Mouse (Mus musculus) hindbrain, embryonic 10.5 days (tissue): ENCODE measurements around the gene Swap70. TPM values are rescaled to one million over a fixed set of nuclear protein-coding genes. Genes with fewer than 3 reads are reported as not detected.

Source experiments
- DNase-seq: peaks from one replicate; pipeline ENCODE4 v3.0.0-alpha.2; 2017; ENCODE audit warnings: low spot score
- H3K27ac ChIP-seq: fragments of 300-500 bp; sonication (generic); 2 replicates; pipeline ENCODE4 v1.5.1; 2016; ENCODE audit warnings: mild to moderate bottlenecking, moderate library complexity
- H3K27me3 ChIP-seq: fragments of 300-500 bp; sonication (generic); 2 replicates; pipeline ENCODE4 v1.6.1; 2016; ENCODE audit warnings: mild to moderate bottlenecking; ENCODE audit not compliant: poor library complexity, insufficient read depth, severe bottlenecking
- H3K36me3 ChIP-seq: fragments of 300-500 bp; sonication (generic); 2 replicates; pipeline ENCODE4 v1.6.1; 2016; ENCODE audit warnings: mild to moderate bottlenecking, moderate library complexity
- H3K4me1 ChIP-seq: fragments of 300-500 bp; sonication (generic); replicated peaks from 2 replicates; pipeline ENCODE4 v1.6.1; 2016; ENCODE audit warnings: mild to moderate bottlenecking
- H3K4me3 ChIP-seq: fragments of 300-500 bp; sonication (generic); 2 replicates; pipeline ENCODE4 v1.5.1; 2016; ENCODE audit warnings: mild to moderate bottlenecking, moderate library complexity
- H3K9me3 ChIP-seq: fragments of 300-500 bp; sonication (generic); 2 replicates; pipeline ENCODE4 v1.6.1; 2016; ENCODE audit warnings: mild to moderate bottlenecking, moderate library complexity
- WGBS: fragments of 180-500 bp; shearing (Covaris S2); methylation state at CpG from one replicate; pipeline ENCODE4 v1.1.7; 2016; 5-methylcytosine and 5-hydroxymethylcytosine counted together
- polyA plus RNA-seq: library from polyadenylated mRNA; unstranded; fragments of >200 nt; fragmentation: Nextera tagmentation; extraction: Ambion mirVana; gene quantifications from 2 replicates; pipeline ENCODE4 v1.2.1, GENCODE M21; 2016

Gene Swap70
- polyA plus RNA-seq: 18.1 and 26.6 TPM in 2 replicates

GRCm38 (mm10) chr7:110221586-110222481 lies at the start of gene Swap70:
Gene Swap70 (plus strand): TSS chr7:110221711.
- Histone ChIP-seq H3K27me3 (no peaks in the 10 kb centered on the region), H3K4me3 (peak within 1 kb of the TSS; percentile 87), H3K27ac (peak within 1 kb of the TSS; percentile 95), H3K9me3 (no peaks in the 10 kb centered on the region), H3K4me1 (peaks cover 14% of the 10 kb centered on the region), H3K36me3 (peaks cover 15% of the 10 kb centered on the region)
- peak; percentile 94 for DNase-seq
- under 1% methylated on average over 73 of the region's 73 CpGs for whole genome bisulfite sequencing

GRCm38 (mm10) chr7:110179208-110179607 lies 42.3 kb upstream of the Swap70 start:
- Histone ChIP-seq H3K36me3 (no peaks in the 10 kb centered on the region), H3K27me3 (no peaks in the 10 kb centered on the region), H3K4me1 (no peaks in the 10 kb centered on the region), H3K27ac (no peak overlapping the region), H3K4me3 (no peak overlapping the region), H3K9me3 (no peaks in the 10 kb centered on the region)
- 90% methylated on average over 7 of the region's 7 CpGs for WGBS
- DNase-seq: no peak

GRCm38 (mm10) chr7:110180613-110181012 lies 40.9 kb upstream of the Swap70 start:
- Histone ChIP-seq H3K9me3 (no peaks in the 10 kb centered on the region), H3K27ac (no peak overlapping the region), H3K4me3 (no peak overlapping the region), H3K36me3 (no peaks in the 10 kb centered on the region), H3K4me1 (no peaks in the 10 kb centered on the region), H3K27me3 (no peaks in the 10 kb centered on the region)
- no peak for DNase-seq

DNA sequence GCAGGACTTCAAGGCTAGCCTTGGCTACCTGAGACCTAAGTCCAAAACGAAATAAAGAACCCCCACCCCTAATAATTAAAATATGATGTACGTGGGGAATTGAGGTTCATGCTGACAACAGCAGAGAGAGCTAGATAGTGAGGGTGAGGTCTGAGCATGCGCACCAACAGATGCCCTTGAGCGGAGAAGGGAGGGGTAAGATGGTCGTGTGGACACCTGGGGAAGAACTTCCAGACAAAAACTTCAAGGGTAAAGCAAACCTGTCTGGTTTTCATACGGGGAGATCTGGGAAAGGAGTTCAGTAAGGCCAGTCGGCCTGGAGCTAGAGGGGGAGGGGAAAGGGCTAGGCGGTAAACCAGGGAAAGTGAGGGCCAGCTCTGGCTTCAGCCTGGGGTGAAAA lies 40.1 kb upstream of the Swap70 start:
- no peaks in the 10 kb centered on the region for H3K27me3 ChIP-seq
- H3K4me3 ChIP-seq: no peak overlapping the region
- H3K9me3 ChIP-seq: no peaks in the 10 kb centered on the region
- no peak for DNase-seq
- H3K27ac ChIP-seq: no peak overlapping the region
- 66% methylated on average over 8 of the region's 8 CpGs for WGBS
- no peaks in the 10 kb centered on the region for H3K36me3 ChIP-seq
- no peaks in the 10 kb centered on the region for H3K4me1 ChIP-seq

DNA sequence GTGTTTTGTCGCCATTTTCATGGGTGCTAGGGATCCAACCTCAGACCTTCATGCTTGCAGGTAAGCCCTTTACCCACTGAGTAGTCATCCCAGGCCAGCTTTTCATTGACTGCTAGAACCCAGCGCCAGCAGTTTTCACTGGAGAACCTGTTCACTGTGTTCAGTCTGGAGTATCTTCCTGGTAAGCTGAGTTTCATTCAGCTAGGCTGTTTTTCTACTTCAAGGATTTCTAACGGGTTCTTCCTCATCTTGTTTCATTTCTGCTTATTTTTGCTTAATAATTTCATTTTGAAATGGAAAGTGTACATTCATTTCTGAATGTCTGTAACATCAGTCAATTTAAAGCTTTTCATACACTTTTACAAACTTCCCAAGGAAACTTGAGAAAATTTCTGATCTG lies 36.9 kb upstream of the Swap70 start:
- Histone ChIP-seq H3K27ac (no peak overlapping the region), H3K36me3 (no peaks in the 10 kb centered on the region), H3K4me1 (no peaks in the 10 kb centered on the region), H3K27me3 (no peaks in the 10 kb centered on the region), H3K4me3 (no peak overlapping the region), H3K9me3 (no peaks in the 10 kb centered on the region)
- WGBS: 86% methylated on average over 3 of the region's 3 CpGs
- DNase-seq: no peak

DNA sequence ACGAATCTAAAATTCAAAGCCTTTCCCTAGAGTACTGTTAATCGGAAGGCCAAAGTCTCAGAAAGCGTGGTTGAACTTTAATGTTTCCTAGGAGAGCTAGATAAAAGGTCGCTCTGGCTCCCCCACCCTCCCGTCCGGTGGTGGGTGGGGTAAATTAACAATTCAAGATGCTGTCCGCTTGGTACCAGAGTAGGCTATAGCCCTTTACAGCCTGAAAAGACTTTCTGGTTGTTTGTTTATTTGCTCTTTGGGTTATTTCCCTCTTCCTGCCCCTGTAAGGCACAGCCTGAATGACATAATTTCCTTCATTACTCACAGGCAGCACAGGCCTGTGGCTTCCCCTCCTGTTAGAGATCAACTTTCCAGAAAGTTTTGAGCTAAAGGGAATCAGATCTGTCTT lies 31.6 kb upstream of the Swap70 start:
- DNase-seq: no peak
- Histone ChIP-seq H3K27me3 (no peaks in the 10 kb centered on the region), H3K9me3 (no peaks in the 10 kb centered on the region)

DNA sequence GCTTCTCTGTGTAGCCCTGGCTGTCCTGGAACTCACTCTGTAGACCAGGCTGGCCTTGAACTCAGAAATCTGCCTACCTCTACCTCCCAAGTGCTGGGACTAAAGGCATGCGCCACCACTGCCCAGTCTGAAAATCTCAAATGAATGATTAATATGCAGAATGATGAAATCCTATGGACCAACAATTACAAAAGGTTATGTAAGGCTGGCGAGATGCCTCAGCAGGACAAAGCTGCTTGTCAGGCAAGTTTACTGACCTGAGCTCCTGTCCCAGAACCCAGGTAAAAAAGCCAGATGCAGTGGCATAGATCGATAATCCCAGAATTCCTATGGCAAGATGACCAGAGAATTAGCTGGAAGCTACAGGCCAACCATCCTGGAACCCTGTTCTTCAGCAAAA lies 28.3 kb upstream of the Swap70 start:
- DNase-seq: no peak
- Histone ChIP-seq H3K4me1 (no peaks in the 10 kb centered on the region; the same call in 1 of the 2 replicates), H3K27ac (no peak overlapping the region), H3K27me3 (no peaks in the 10 kb centered on the region), H3K9me3 (no peaks in the 10 kb centered on the region), H3K4me3 (no peak overlapping the region), H3K36me3 (no peaks in the 10 kb centered on the region)
- 91% methylated on average over 3 of the region's 3 CpGs for WGBS

More for the DNA sequence above, 31.6 kb upstream of the Swap70 start:
- Histone ChIP-seq H3K4me1 (no peaks in the 10 kb centered on the region; the same call in 1 of the 2 replicates), H3K36me3 (no peaks in the 10 kb centered on the region), H3K4me3 (no peak overlapping the region), H3K27ac (no peak overlapping the region)
- WGBS: 61% methylated on average over 7 of the region's 7 CpGs

DNA sequence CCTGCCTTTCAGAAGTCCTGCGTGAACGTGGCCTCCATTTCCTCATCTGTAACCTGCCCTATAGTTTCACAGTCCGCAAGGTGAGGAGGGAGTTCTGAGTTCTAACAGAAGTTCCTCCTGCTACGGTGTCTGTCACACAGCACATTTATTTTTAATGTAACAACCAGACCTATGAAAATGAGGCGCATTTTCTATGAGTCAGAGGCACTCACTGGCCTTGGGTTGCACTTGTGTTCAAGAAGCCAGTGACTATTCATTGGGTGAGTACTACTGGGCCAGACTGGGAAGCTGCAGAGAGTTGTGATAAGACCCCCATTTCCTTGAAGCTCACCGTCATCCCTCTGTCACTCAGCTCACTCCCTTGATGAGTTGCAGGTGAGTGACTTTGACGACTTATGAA lies 24.3 kb upstream of the Swap70 start:
- no peaks in the 10 kb centered on the region for H3K36me3 ChIP-seq
- no peaks in the 10 kb centered on the region for H3K4me1 ChIP-seq
- H3K27me3 ChIP-seq: no peaks in the 10 kb centered on the region
- DNase-seq: no peak
- WGBS: 93% methylated on average over 7 of the region's 7 CpGs
- no peak overlapping the region for H3K27ac ChIP-seq
- H3K4me3 ChIP-seq: no peak overlapping the region
- H3K9me3 ChIP-seq: no peaks in the 10 kb centered on the region

DNA sequence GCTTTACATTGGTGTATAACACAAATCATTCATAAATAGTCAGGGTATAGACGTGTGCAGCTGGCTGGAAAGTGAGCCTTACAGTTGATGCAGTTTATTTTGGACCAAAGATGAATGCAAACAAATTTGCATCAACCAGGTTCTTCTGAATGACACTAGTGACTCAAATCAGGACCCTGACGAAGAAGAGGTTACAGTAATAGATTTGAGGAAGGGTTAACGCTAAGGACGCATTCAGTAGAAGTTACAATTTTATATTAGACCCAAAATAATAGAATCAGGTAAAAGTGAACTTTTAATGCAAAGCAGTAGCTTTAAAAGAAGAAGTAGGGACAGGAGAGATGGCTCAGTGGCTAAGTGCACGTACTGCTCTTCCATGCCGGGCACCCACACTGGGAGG lies 19.6 kb upstream of the Swap70 start:
- Histone ChIP-seq H3K4me1 (no peaks in the 10 kb centered on the region), H3K9me3 (peaks cover 7% of the 10 kb centered on the region), H3K36me3 (no peaks in the 10 kb centered on the region), H3K27ac (no peak overlapping the region), H3K27me3 (no peaks in the 10 kb centered on the region), H3K4me3 (no peak overlapping the region)
- WGBS: 93% methylated on average over 6 of the region's 6 CpGs
- DNase-seq: no peak

GRCm38 (mm10) chr7:110204208-110204607 lies 17.3 kb upstream of the Swap70 start:
- H3K27ac ChIP-seq: no peak overlapping the region
- 87% methylated on average over 4 of the region's 4 CpGs for WGBS
- H3K4me3 ChIP-seq: no peak overlapping the region

DNA sequence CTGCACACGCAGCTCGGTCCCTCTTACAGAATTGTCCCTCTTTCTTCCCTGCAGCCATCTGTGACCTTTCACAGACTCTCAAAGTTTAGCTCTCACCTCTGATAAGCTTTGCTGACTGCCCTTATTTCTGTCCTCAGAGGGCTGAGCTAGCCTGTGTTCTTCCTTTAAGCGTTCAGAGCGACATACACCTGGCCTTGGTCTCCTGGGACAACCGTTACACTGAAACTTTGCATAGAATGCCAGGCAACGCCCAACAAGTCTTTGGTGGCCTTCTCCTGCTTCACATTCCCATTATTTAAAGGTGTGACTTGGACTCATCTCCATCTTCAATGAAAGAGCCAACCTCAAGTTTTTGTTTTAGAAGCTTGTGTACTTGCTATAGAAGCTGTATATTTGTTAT lies 13.2 kb upstream of the Swap70 start:
- no peak for DNase-seq
- WGBS: 87% methylated on average over 6 of the region's 6 CpGs
- Histone ChIP-seq H3K4me1 (no peaks in the 10 kb centered on the region), H3K4me3 (no peak overlapping the region), H3K36me3 (no peaks in the 10 kb centered on the region), H3K9me3 (peaks cover 15% of the 10 kb centered on the region), H3K27ac (no peak overlapping the region), H3K27me3 (no peaks in the 10 kb centered on the region)

More at GRCm38 (mm10) chr7:110204208-110204607, 17.3 kb upstream of the Swap70 start:
- no peak for DNase-seq
- Histone ChIP-seq H3K4me1 (no peaks in the 10 kb centered on the region), H3K27me3 (no peaks in the 10 kb centered on the region), H3K36me3 (no peaks in the 10 kb centered on the region), H3K9me3 (peaks cover 15% of the 10 kb centered on the region)

DNA sequence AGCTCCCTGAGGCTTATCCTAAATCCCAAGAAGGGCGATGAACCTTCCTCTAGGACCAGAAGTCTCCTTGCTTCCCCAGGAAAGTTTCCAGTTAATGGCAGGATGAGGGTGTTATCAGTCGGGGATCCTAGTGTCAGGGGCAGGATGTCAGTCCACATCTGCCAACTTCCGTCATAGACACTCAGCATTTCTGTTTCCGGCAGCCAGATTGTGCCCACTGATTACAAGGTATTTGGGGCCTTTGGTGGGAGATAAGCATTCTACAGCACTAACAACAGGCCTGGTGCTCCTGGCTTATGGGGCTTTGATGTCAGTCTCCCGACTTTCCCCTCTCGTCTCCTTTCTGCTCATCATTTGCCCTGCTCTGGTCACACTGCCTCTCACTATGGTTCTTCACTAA lies 12.1 kb upstream of the Swap70 start:
- H3K4me1 ChIP-seq: no peaks in the 10 kb centered on the region
- WGBS: 92% methylated on average over 6 of the region's 6 CpGs

DNA sequence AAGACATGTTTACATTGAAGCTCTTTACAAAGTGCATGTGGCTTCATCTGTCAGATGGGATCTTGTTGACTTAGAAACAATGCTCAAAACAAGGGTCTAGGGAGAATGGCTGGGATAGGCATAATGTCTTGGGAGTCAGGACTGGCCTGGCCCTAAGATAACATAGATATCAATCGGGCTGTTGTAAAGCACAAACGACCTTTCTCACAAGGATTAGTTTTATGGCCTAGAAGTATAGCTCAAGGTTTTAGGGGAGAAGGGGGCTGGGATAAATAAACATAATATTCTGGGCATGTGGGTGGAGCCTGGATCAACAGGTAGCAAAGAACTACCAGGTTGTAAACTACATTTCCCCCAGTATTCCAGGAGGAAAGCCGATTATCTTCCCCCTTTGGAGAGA lies 10.5 kb upstream of the Swap70 start:
- Histone ChIP-seq H3K36me3 (no peaks in the 10 kb centered on the region), H3K27me3 (no peaks in the 10 kb centered on the region), H3K4me1 (no peaks in the 10 kb centered on the region), H3K9me3 (peaks cover 16% of the 10 kb centered on the region), H3K4me3 (no peak overlapping the region), H3K27ac (no peak overlapping the region)
- WGBS: 87% methylated on average over 3 of the region's 3 CpGs
- DNase-seq: no peak

More for the DNA sequence above, 12.1 kb upstream of the Swap70 start:
- Histone ChIP-seq H3K4me3 (no peak overlapping the region), H3K27ac (no peak overlapping the region), H3K36me3 (no peaks in the 10 kb centered on the region), H3K9me3 (peaks cover 15% of the 10 kb centered on the region), H3K27me3 (no peaks in the 10 kb centered on the region)
- no peak for DNase-seq
